Mouse (Mus musculus): ENCODE measurements at regions not wholly inside any gene's neighbourhood (a gene's known extent, or its start where the extent isn't known, plus 50 kb on each side); places are given as distances from the start of the nearest gene placed in this dataset.
A peak's percentile ranks its signal among the peaks of the same experiment; 100 is the strongest.

DNA sequence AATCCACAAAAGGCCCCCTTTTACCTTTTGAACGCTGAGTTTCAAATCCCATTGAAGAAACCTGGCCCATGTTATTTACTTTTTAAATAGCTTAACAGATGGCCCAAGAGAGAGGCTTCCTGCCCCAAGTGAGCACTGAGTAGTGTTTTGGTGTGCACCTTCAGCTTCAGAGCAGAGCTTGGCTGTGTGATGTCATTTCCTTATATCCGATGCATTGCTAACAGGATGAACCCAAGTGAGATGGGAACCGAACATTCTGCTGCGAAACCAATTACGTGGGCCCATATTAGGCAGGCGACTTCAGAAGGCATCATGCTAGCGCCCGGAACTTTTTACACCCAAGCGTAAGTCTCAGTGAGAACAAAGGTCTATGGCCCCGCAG, 373.2 kb downstream of the Cog6 start:
- Histone ChIP-seq H3K9ac (ENCODE audit: low read depth, low read length) (no peak overlapping the region), H3K4me1 (ENCODE audit: control insufficient read depth, insufficient read depth, low read length) (peaks cover 22% of the 10 kb centered on the region), H3K36me3 (ENCODE audit: control insufficient read depth, insufficient read depth, low read length) (peaks cover 2% of the 10 kb centered on the region; the same call in 1 of the 2 replicates), H3K27ac (peak overlapping the region; percentile 58), H3K27me3 (ENCODE audit: control insufficient read depth, insufficient read depth, low read length) (no peaks in the 10 kb centered on the region), H3K79me2 (replicated peaks; ENCODE audit: control insufficient read depth, insufficient read depth, low read length) (no peaks in the 10 kb centered on the region), H3K4me3 (no peak overlapping the region)
- TF ChIP-seq EP300 (IDR thresholded peaks at IDR 0.05; ENCODE audit: insufficient read depth, low read depth, low read length) (peak; percentile 56; the same call in 1 of the 2 replicates), POLR2A (IDR thresholded peaks at IDR 0.05; ENCODE audit: insufficient read depth, low read depth, low read length) (no peak)
- 62% methylated on average over 10 of the region's 10 CpGs for whole genome bisulfite sequencing
- peak; percentile 30 to 43 for DNase-seq
- intact Hi-C loops (cut with DNase I): loop anchor here (5.0 kb wide), 1 partner anchor 114 kb away; no protein-coding TSS in a partner anchor

DNA sequence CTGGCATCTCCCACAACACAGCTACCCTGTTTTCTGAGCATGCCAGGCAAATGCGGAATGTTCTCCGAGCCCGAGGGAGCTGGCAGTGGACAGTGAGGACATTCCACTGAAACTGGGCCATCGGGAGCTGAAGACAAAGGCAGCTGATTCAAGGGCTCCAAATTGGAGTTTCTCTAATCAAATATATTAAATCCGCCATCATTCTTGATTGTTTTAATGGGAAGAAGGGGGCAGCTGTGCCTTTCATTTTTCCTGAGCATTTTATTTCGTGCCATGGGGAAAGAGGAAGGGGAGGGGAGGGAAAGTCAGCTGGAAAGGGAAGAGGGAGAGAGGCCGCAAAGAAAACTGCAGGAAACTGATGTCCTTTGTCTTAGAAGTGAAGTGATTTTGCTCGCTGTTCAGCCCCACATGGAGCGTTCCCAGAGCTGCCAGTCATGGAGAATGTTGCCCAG, 373.9 kb downstream of the Cog6 start:
- Histone ChIP-seq H3K9ac (ENCODE audit: low read depth, low read length) (no peak overlapping the region), H3K27me3 (ENCODE audit: control insufficient read depth, insufficient read depth, low read length) (no peaks in the 10 kb centered on the region), H3K4me1 (ENCODE audit: control insufficient read depth, insufficient read depth, low read length) (peaks cover 22% of the 10 kb centered on the region), H3K79me2 (replicated peaks; ENCODE audit: control insufficient read depth, insufficient read depth, low read length) (no peaks in the 10 kb centered on the region), H3K27ac (peak overlapping the region; percentile 20; the same call in 1 of the 2 replicates), H3K36me3 (ENCODE audit: control insufficient read depth, insufficient read depth, low read length) (peaks cover 2% of the 10 kb centered on the region; the same call in 1 of the 2 replicates), H3K4me3 (no peak overlapping the region)
- no peak for DNase-seq
- 69% methylated on average over 9 of the region's 9 CpGs for WGBS
- no peak for TF ChIP-seq EP300 (IDR thresholded peaks at IDR 0.05; ENCODE audit: insufficient read depth, low read depth, low read length)
- intact Hi-C loops (cut with DNase I): loop anchor here (5.0 kb wide), 1 partner anchor 114 kb away; no protein-coding TSS in a partner anchor

DNA sequence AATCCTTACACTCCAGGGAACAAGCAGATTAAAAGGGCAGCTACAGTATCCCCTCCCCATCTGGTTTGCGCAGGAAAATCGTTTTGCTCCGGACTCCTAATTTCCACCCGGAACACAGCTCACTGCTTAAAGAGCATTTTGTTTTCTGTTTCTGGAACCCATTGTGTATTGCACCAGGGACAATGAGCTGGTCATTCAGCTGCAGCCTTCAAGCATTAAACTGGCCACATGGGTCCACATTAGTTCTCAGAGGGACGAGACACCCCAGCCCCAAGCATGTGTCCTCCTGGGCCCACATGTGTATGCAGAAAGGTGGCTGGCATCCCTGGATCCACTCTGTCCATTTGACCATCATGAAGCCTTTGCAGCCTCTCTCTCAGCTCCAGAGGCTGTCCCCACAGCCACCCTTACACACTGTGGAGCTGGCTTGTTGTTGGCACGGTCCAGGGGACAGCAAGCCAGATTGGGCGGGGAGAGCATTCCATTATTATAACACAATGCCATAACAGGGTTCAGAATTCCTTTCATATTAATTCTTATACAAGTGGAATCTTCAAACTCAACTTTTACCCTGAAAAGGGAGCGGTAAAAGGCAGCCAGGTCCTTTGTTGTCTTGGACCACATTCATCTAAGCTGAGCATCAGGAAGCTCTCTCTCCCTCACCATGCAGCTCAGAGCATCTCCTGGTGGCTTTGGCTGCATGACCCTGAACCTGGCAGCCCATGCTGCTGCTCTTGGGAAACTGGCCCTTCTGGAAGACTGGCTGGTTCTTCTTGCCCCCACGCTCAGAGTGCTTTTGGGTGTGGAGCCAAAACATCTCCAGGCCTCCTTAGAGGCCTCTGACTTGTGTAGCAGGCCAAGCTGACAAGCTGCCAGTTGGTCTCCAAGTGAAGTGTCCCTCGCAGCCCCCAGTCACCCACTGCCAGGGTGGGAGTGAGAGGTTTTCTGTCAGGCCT, 373.4 kb downstream of the Foxo1 start:
- WGBS: 33% methylated on average over 10 of the region's 10 CpGs
- Histone ChIP-seq H3K4me3 (no peak overlapping the region), H3K4me1 (ENCODE audit: control insufficient read depth, insufficient read depth, low read length) (peaks cover 22% of the 10 kb centered on the region), H3K36me3 (ENCODE audit: control insufficient read depth, insufficient read depth, low read length) (peaks cover 2% of the 10 kb centered on the region; the same call in 1 of the 2 replicates), H3K9ac (ENCODE audit: low read depth, low read length) (no peak overlapping the region), H3K27me3 (ENCODE audit: control insufficient read depth, insufficient read depth, low read length) (no peaks in the 10 kb centered on the region), H3K27ac (peak overlapping the region; percentile 47), H3K79me2 (replicated peaks; ENCODE audit: control insufficient read depth, insufficient read depth, low read length) (no peaks in the 10 kb centered on the region)
- TF ChIP-seq POLR2A (IDR thresholded peaks at IDR 0.05; ENCODE audit: insufficient read depth, low read depth, low read length) (0 out of 2 replicates have a peak, but pooled peaks have one; percentile 9), CTCF (IDR thresholded peaks at IDR 0.05) (no peak), EP300 (IDR thresholded peaks at IDR 0.05; ENCODE audit: insufficient read depth, low read depth, low read length) (0 out of 2 replicates have a peak, but pooled peaks have one; percentile 26)
- DNase-seq: peak; percentile 68 to 77
- intact Hi-C loops (cut with DNase I): loop anchor here (1.0 to 5.0 kb wide), 3 partner anchors 112 to 375 kb away; no protein-coding TSS in a partner anchor

DNA sequence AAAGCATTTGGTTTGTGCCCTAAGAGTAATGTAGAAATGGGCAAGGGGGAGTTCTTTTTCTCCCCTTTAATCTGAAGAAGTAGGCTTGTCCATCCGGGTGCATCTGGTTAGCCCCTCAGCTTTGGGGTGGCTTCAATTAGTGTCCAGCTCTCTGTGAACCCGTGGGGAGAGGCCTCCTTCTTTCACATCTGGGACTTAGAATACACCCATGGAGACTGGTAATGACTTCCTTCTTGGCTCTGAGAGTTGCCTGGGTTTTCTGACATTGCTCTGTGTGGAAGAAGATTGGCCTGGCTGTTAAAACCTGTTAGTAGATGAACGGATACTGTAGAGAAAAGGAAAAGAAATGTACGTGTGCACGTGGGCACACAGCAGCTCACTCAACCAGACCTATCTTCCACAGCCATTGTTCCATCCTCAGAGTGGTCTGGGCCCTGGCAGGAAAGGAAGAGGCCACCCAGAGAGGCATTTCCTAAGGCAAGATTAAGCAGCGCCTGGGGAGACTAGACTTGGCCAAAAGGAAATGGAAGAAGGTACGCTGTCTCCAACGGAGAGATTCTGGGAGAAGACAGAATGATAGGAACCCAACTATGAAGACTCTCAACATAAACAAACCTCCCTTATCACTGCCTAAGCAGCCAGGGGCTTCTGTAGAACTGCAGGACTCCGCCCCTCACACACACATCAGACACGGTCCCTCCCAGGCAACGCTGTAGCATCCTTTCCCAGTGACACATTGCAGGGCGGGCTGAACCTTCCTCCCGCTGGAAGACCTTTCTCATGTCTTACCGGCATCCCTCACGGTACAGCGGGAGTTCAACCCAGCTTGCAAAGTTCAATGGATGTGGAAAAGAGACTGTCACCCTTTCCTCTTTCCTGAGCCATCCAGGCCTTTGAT, 372.4 kb downstream of the Foxo1 start:
- Histone ChIP-seq H3K4me3 (no peak overlapping the region), H3K27me3 (ENCODE audit: control insufficient read depth, insufficient read depth, low read length) (no peaks in the 10 kb centered on the region), H3K4me1 (ENCODE audit: control insufficient read depth, insufficient read depth, low read length) (peaks cover 22% of the 10 kb centered on the region), H3K9ac (ENCODE audit: low read depth, low read length) (no peak overlapping the region), H3K27ac (peak overlapping the region; percentile 47), H3K36me3 (ENCODE audit: control insufficient read depth, insufficient read depth, low read length) (peaks cover 2% of the 10 kb centered on the region; the same call in 1 of the 2 replicates), H3K79me2 (replicated peaks; ENCODE audit: control insufficient read depth, insufficient read depth, low read length) (no peaks in the 10 kb centered on the region)
- no peak for TF ChIP-seq CTCF (IDR thresholded peaks at IDR 0.05)
- TF ChIP-seq EP300 (IDR thresholded peaks at IDR 0.05; ENCODE audit: insufficient read depth, low read depth, low read length): no peak
- no peak for TF ChIP-seq POLR2A (IDR thresholded peaks at IDR 0.05; ENCODE audit: insufficient read depth, low read depth, low read length)
- intact Hi-C loops (cut with DNase I): loop anchor here (1.0 to 5.0 kb wide), 3 partner anchors 111 to 374 kb away; no protein-coding TSS in a partner anchor
- 36% methylated on average over 16 of the region's 16 CpGs for WGBS
- peak in 1 of 2 experiments; percentile 43 for DNase-seq

DNA sequence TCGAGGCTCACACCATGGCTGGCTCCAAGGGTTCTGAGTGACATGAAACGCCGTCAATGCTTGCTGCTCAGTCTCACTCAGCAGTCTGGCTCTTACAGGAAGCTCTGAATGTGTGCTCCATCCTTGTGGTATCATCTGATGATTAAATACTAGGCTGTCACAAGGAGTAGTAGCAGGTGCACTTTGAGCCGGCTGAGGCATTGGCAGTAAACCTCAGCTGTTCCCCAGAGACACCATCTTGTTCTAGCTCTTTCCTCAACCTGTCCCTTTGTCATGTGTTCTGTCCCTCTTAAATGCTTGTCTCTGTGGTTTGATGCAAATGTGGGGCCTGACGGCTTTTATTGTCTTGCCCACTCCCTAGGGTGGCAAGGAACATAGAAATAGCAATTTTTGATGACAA, 370.7 kb downstream of the Foxo1 start:
- H3K27ac ChIP-seq: no peak overlapping the region
- no peak for DNase-seq
- intact Hi-C loops (cut with DNase I): no loop called here
- no peak overlapping the region for H3K4me3 ChIP-seq
- no peaks in the 10 kb centered on the region for H3K79me2 ChIP-seq (replicated peaks; ENCODE audit: control insufficient read depth, insufficient read depth, low read length)
- TF ChIP-seq EP300 (IDR thresholded peaks at IDR 0.05; ENCODE audit: insufficient read depth, low read depth, low read length) (no peak), CTCF (IDR thresholded peaks at IDR 0.05) (no peak), POLR2A (IDR thresholded peaks at IDR 0.05; ENCODE audit: insufficient read depth, low read depth, low read length) (no peak)
- peaks cover 22% of the 10 kb centered on the region for H3K4me1 ChIP-seq (ENCODE audit: control insufficient read depth, insufficient read depth, low read length)
- H3K27me3 ChIP-seq (ENCODE audit: control insufficient read depth, insufficient read depth, low read length): no peaks in the 10 kb centered on the region
- H3K36me3 ChIP-seq (ENCODE audit: control insufficient read depth, insufficient read depth, low read length): peaks cover 2% of the 10 kb centered on the region; the same call in 1 of the 2 replicates
- 91% methylated on average over 5 of the region's 5 CpGs for WGBS
- no peak overlapping the region for H3K9ac ChIP-seq (ENCODE audit: low read depth, low read length)
